Mouse (Mus musculus) neural tube, embryonic 11.5 days (tissue): ENCODE measurements at regions not wholly inside any gene's neighbourhood (a gene's known extent, or its start where the extent isn't known, plus 50 kb on each side); places are given as distances from the start of the nearest gene placed in this dataset.

Experiments
- ATAC-seq: fragments of 200-750 bp; cut with Nextera tagmentation; 2 replicates; pipeline ENCODE4 v1.8.0; 2017; ENCODE audit warnings: moderate number of reproducible peaks, mild to moderate bottlenecking, moderate TSS enrichment, moderate library complexity; ENCODE audit not compliant: insufficient read depth, low FRiP score, low TSS enrichment
- DNase-seq: peaks from one replicate; pipeline ENCODE4 v3.0.0-alpha.2; 2015; ENCODE audit warnings: low spot score
- H3K27ac ChIP-seq: fragments of 300-500 bp; sonication (generic); 2 replicates; pipeline ENCODE4 v1.5.1; 2014; ENCODE audit warnings: low read depth, mild to moderate bottlenecking, low read length
- H3K27me3 ChIP-seq: fragments of 300-500 bp; sonication (generic); 2 replicates; pipeline ENCODE4 v1.6.1; 2014; ENCODE audit warnings: mild to moderate bottlenecking, low read length, mixed read lengths; ENCODE audit not compliant: control insufficient read depth, insufficient read depth
- H3K36me3 ChIP-seq: fragments of 300-500 bp; sonication (generic); 2 replicates; pipeline ENCODE4 v1.6.1; 2014; ENCODE audit warnings: mild to moderate bottlenecking, low read length, moderate library complexity, mixed read lengths; ENCODE audit not compliant: control insufficient read depth, insufficient read depth
- H3K4me1 ChIP-seq: fragments of 300-500 bp; sonication (generic); 2 replicates; pipeline ENCODE4 v1.6.1; 2014; ENCODE audit warnings: low read length, mixed read lengths; ENCODE audit not compliant: control insufficient read depth, insufficient read depth
- H3K4me2 ChIP-seq: fragments of 300-500 bp; sonication (generic); 2 replicates; pipeline ENCODE4 v1.6.1; 2014; ENCODE audit warnings: low read depth, mild to moderate bottlenecking, moderate library complexity
- H3K4me3 ChIP-seq: fragments of 300-500 bp; sonication (generic); 2 replicates; pipeline ENCODE4 v1.5.1; 2014; ENCODE audit warnings: low read depth, low read length
- H3K9ac ChIP-seq: fragments of 300-500 bp; sonication (generic); 2 replicates; pipeline ENCODE4 v1.6.1; 2014; ENCODE audit warnings: mild to moderate bottlenecking, low read length
- H3K9me3 ChIP-seq: fragments of 300-500 bp; sonication (generic); 2 replicates; pipeline ENCODE4 v1.6.1; 2016; ENCODE audit warnings: low read length; ENCODE audit not compliant: control insufficient read depth
- WGBS: fragments of 180-500 bp; shearing (Covaris S2); extraction: QIAGEN DNeasy Blood & Tissue Kit; methylation state at CpG from one replicate; pipeline ENCODE4 v1.1.7; 2014; 5-methylcytosine and 5-hydroxymethylcytosine counted together

DNA sequence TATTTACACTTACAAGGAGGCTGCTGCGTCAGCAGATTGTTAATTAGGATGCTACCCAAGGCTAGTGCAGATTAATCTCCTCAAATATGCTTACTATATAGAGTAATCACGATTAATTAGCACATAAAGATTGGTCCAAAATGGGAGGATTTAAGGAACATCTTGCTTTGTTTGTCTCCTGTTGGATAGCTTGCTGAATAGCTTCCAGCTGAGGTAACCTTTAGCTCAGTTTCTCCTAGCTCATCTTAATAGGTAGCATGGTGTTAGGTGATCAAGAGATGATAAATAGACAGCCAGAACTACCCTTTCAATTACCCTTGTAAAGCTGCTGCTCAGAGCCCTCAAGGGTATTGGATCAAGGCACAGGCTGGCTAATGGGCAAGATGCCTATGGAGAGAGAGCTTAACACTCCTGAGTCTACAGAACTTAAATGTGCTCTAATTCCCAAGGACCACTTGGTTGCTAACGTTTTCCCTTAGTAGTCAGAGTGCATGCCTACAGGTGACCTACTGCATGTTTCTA lies 240.4 kb downstream of the Stim2 start:
- 72% methylated on average over 3 of the region's 3 CpGs for WGBS

DNA sequence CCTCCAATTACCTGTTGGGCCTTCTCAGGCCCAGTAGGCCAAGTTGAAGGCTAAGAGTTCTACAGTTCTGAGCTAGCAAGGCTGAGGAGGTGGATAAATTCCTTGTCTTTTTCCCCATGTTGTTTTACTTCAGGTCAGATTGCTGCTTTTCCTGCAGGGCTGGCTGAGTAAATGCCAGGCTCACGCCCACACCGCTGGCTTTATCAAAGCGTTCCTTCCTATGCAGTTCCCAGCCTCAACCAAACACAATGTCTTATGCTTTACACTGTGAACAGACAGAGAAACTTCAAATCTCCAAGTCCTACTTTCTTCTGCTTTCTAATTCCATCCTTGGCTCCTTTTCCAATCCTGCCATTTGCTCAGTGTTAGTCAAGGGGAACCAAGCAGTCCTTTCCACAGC lies 241.3 kb downstream of the Stim2 start:
- Histone ChIP-seq H3K27me3 (no peaks in the 10 kb centered on the region), H3K4me2 (no peak overlapping the region), H3K4me3 (no peak overlapping the region), H3K4me1 (no peaks in the 10 kb centered on the region), H3K36me3 (no peaks in the 10 kb centered on the region), H3K9ac (no peak overlapping the region), H3K27ac (no peak overlapping the region), H3K9me3 (no peaks in the 10 kb centered on the region)
- WGBS: 87% methylated on average over 3 of the region's 3 CpGs
- ATAC-seq: no peak
- no peak for DNase-seq

More for the DNA sequence above, 240.4 kb downstream of the Stim2 start:
- Histone ChIP-seq H3K4me1 (no peaks in the 10 kb centered on the region), H3K9ac (no peak overlapping the region), H3K36me3 (no peaks in the 10 kb centered on the region), H3K27ac (no peak overlapping the region), H3K4me3 (no peak overlapping the region), H3K9me3 (no peaks in the 10 kb centered on the region), H3K27me3 (no peaks in the 10 kb centered on the region), H3K4me2 (no peak overlapping the region)
- ATAC-seq (no peak), DNase-seq (no peak)

DNA sequence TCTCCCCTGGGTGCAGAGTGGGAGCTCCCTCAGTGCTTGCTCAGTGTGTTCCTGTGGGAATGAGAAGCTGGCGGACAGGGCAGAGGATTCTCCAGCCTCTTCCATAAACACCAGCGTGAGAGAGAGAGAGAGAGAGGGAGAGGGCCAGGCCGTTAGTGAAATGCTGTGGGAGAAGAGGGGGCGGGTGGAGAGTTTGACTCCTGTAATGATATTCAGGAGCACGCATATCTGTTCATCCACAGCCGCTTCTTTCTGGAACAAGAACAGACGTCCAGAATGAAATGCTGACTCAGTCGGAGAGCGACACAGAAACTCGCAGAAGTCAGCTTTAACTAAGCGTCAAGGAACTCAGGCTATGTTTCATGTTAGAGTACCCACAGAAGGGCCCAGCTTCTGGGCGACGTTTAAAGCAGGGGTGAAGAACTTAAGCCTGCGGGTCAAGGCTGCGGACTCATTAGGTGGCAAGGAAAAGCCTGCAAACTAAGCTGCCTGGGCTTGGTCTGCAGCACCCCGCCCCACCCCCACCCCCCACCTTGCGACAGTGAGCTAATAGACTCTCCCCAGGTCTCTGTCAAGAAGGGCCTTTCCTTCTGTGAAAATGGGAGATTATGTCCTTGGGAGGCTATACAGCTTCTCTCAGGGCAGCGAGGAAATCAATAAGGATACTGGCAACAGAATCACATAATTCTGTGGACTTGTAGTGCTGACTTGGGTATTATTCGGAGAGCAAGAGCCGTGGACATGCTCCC lies 243.0 kb downstream of the Stim2 start:
- DNase-seq (no peak), ATAC-seq (no peak)
- no peaks in the 10 kb centered on the region for H3K27me3 ChIP-seq
- 56% methylated on average over 20 of the region's 20 CpGs for WGBS
- H3K4me2 ChIP-seq: no peak overlapping the region
- H3K4me1 ChIP-seq: no peaks in the 10 kb centered on the region
- H3K27ac ChIP-seq: no peak overlapping the region
- H3K36me3 ChIP-seq: no peaks in the 10 kb centered on the region
- no peaks in the 10 kb centered on the region for H3K9me3 ChIP-seq
- no peak overlapping the region for H3K4me3 ChIP-seq
- H3K9ac ChIP-seq: no peak overlapping the region

DNA sequence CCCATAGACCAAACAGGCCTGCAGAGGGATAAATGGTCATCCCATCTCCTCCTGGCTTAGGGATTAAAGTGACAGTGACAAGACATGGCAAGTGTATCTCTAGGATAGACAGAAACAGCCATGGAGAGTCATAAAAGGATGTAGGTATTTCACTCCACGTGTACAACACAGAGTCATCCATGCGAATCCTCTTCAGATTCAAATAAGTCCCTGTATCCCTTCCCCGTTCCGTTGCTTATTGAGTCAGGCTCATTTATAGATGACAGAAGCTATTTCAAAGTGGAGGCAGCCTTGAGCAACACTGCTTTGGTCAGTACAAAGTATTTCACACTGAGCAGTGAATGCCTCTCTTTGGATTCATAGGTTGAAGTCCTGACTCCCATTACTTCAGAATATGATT lies 243.8 kb downstream of the Stim2 start:
- Histone ChIP-seq H3K9me3 (no peaks in the 10 kb centered on the region), H3K27me3 (no peaks in the 10 kb centered on the region), H3K4me1 (no peaks in the 10 kb centered on the region), H3K27ac (no peak overlapping the region), H3K4me3 (no peak overlapping the region), H3K4me2 (no peak overlapping the region), H3K9ac (no peak overlapping the region), H3K36me3 (no peaks in the 10 kb centered on the region)
- 90% methylated on average over 4 of the region's 4 CpGs for WGBS
- DNase-seq: no peak
- no peak for ATAC-seq

DNA sequence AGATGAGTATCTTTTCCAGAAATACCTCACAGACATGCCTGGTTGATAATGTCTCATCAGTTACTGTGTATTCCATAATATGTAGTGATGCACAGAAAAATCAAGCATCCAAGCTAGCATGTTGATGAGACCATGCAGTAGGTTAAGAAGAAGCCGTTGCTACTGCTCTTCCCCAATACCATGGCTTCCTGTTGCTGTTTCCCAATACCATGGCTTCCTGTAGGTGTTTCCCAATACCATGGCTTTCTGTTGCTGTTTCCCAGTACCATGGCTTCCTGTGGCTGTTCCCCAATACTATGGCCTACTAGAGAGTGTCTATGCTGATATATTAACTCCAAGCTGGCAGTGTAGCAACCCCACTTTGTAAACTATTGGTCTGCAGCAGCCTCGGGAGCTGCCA lies 253.7 kb downstream of the Stim2 start:
- no peak for DNase-seq
- Histone ChIP-seq H3K9me3 (no peaks in the 10 kb centered on the region), H3K9ac (no peak overlapping the region), H3K36me3 (no peaks in the 10 kb centered on the region), H3K4me1 (no peaks in the 10 kb centered on the region), H3K27me3 (no peaks in the 10 kb centered on the region), H3K4me3 (no peak overlapping the region), H3K27ac (no peak overlapping the region), H3K4me2 (no peak overlapping the region)
- no peak for ATAC-seq
- WGBS: 87% methylated on average over 2 of the region's 2 CpGs

DNA sequence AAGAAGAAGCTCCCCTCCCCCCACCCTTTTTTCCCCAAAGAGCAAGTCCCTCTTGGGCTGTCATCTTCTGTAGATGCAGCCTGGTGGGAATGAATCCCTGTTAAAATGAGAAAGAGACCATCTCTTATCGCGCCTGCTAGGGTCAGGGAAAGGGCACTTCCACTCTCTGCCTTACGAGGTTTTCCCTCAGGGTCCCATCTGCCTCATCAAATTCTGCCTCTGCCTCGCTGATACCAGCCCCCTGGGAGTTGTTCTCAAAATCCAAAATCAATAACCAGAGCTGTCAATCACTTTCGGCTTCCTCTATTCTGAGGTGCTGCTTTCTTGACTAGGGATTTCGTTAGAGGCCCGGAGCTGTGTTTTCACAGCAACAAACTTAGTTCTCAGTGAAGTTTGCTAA lies 255.7 kb downstream of the Stim2 start:
- no peaks in the 10 kb centered on the region for H3K4me1 ChIP-seq
- 71% methylated on average over 7 of the region's 7 CpGs for WGBS
- no peaks in the 10 kb centered on the region for H3K9me3 ChIP-seq
- H3K9ac ChIP-seq: no peak overlapping the region
- H3K4me3 ChIP-seq: no peak overlapping the region
- H3K36me3 ChIP-seq: no peaks in the 10 kb centered on the region
- DNase-seq (no peak), ATAC-seq (no peak)
- H3K4me2 ChIP-seq: no peak overlapping the region
- H3K27ac ChIP-seq: no peak overlapping the region
- H3K27me3 ChIP-seq: no peaks in the 10 kb centered on the region

DNA sequence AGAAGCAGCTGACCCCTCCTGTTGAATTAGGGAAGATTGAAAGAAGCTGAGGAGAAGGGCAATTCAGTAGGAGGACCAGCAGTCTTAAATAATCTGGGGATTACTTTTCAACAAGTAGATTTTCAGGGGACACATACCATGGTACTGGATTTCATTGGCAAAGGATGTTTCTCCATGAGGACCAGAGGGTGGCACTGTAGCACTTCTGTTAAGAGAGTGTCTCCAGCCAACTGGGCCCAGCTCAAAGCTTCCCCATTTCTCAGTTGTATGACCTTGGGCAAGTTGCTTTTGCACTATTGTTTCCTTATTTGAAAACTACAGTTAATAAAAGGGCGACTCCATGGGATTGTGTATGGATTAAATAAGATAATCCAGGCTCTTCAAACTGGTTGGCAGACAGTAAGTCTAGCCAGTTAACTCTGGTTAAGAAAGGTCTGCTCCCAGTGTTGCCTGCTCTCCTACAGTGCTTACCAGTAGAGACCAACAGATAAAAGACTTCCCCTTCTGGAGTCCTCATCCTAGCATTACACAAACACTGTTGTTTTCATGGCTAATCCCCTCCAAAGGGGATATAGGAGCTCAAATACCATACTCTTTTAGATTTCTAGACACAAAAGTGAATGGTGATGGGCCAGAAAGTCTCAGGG lies 259.9 kb downstream of the Stim2 start:
- DNase-seq (peak; percentile 53), ATAC-seq (peak; percentile 70; the same call in 1 of the 2 replicates)
- no peak overlapping the region; the same call in 1 of the 2 replicates for H3K9ac ChIP-seq
- H3K4me3 ChIP-seq: no peak overlapping the region
- 18% methylated on average over 1 of the region's 1 CpGs for WGBS
- no peaks in the 10 kb centered on the region for H3K27me3 ChIP-seq
- H3K9me3 ChIP-seq: no peaks in the 10 kb centered on the region
- no peak overlapping the region for H3K27ac ChIP-seq
- H3K36me3 ChIP-seq: no peaks in the 10 kb centered on the region
- H3K4me2 ChIP-seq: no peak overlapping the region
- no peaks in the 10 kb centered on the region for H3K4me1 ChIP-seq

DNA sequence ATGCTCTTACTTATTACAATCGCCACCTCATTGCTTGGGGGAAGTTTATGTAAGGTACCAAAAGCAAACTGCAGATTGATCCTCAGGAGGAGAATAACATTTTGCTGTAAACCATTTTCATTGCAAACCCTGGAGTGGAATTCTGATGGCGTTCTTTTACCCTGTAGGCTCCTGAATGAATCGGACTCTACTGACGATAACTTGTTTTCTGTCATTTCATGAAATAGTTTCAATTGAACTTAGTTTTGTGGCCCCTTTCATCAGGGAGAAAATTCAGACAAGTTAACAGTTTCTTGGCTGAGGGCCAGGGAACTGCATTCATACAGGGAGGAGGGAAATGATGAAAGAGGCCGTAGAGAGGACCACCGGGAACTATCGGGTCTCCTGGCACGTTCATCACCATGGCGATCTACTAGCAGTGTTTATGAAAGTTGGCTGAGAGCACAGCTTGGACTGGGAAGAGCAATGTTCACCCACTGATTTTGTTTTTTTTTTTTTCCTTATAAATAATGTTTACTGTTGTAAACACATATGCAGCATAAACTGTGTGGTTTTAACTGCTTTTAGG lies 266.7 kb downstream of the Stim2 start:
- DNase-seq (peak; percentile 40), ATAC-seq (no peak)
- no peaks in the 10 kb centered on the region for H3K4me1 ChIP-seq
- no peak overlapping the region for H3K4me3 ChIP-seq
- H3K36me3 ChIP-seq: no peaks in the 10 kb centered on the region
- no peak overlapping the region for H3K9ac ChIP-seq
- H3K4me2 ChIP-seq: no peak overlapping the region
- H3K27me3 ChIP-seq: no peaks in the 10 kb centered on the region
- no peaks in the 10 kb centered on the region for H3K9me3 ChIP-seq
- 53% methylated on average over 9 of the region's 9 CpGs for WGBS
- H3K27ac ChIP-seq: no peak overlapping the region
